Mouse (Mus musculus) lung, embryonic 14.5 days (tissue): ENCODE results near the gene Ppp1r21. TPM values are rescaled to one million over a fixed set of nuclear protein-coding genes. Genes with fewer than 3 reads are reported as not detected.

Experiments used
- ATAC-seq: fragments of 200-750 bp; cut with Nextera tagmentation; 2 replicates; pipeline ENCODE4 v1.8.0; 2017; ENCODE audit warnings: mild to moderate bottlenecking, moderate TSS enrichment, moderate library complexity; ENCODE audit not compliant: insufficient read depth
- DNase-seq: peaks from one replicate; pipeline ENCODE4 v3.0.0-alpha.2; 2015
- H3K27ac ChIP-seq: fragments of 300-500 bp; sonication (generic); 2 replicates; pipeline ENCODE4 v1.5.1; 2014; ENCODE audit warnings: low read depth, mild to moderate bottlenecking, moderate library complexity
- H3K27me3 ChIP-seq: fragments of 300-500 bp; sonication (generic); 2 replicates; pipeline ENCODE4 v1.6.1; 2014; ENCODE audit warnings: low read length, control low read depth; ENCODE audit not compliant: insufficient read depth
- H3K36me3 ChIP-seq: fragments of 300-500 bp; sonication (generic); 2 replicates; pipeline ENCODE4 v1.6.1; 2014; ENCODE audit warnings: control low read depth; ENCODE audit not compliant: insufficient read depth
- H3K4me1 ChIP-seq: fragments of 300-500 bp; sonication (generic); 2 replicates; pipeline ENCODE4 v1.6.1; 2014; ENCODE audit warnings: antibody characterized with exemption, control low read depth; ENCODE audit not compliant: insufficient read depth
- H3K4me2 ChIP-seq: fragments of 300-500 bp; sonication (generic); 2 replicates; pipeline ENCODE4 v1.6.1; 2014; ENCODE audit warnings: mild to moderate bottlenecking
- H3K4me3 ChIP-seq: fragments of 300-500 bp; sonication (generic); 2 replicates; pipeline ENCODE4 v1.5.1; 2014; ENCODE audit warnings: low read depth, low read length
- H3K9ac ChIP-seq: fragments of 300-500 bp; sonication (generic); 2 replicates; pipeline ENCODE4 v1.6.1; 2014
- H3K9me3 ChIP-seq: fragments of 300-500 bp; sonication (generic); 2 replicates; pipeline ENCODE4 v1.6.1; 2016; ENCODE audit warnings: low read depth, low read length, control low read depth
- CTCF ChIP-seq: IDR thresholded peaks from 2 replicates; pipeline ENCODE4 v1.5.1; 2016; ENCODE audit warnings: antibody characterized with exemption, low read depth
- WGBS: fragments of 180-500 bp; shearing (Covaris S2); extraction: QIAGEN DNeasy Blood & Tissue Kit; methylation state at CpG from one replicate; pipeline ENCODE4 v1.1.7; 2014; 5-methylcytosine and 5-hydroxymethylcytosine counted together
- polyA plus RNA-seq: library from polyadenylated mRNA; unstranded; fragments of >200 nt; fragmentation: Nextera tagmentation; extraction: Ambion mirVana; gene quantifications from 2 replicates; pipeline ENCODE4 v1.2.1, GENCODE M21; 2014

Gene Ppp1r21
- polyA plus RNA-seq, 1 experiment from 2014 or later = 26.4 TPM

DNA sequence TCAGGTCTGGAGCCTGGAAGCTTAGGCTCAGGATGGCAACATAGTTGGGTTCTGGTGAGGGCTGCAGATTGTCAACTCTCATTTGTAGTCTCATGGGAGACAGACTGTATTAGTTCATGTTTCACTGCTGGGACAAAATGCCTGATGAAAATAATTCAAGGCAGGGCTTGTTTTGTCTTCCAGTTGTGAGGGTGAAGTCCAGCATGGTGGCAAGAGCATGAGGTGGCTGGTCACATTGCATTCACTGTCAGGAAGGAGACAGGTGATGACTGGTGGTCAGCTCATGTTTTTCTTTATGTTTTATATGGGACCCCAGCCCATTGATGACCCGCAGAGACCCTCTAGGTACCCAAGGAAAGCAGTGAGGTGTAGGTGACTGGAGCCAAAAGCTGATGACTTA is 92.8 kb downstream of the Ppp1r21 start:
- ATAC-seq (no peak), DNase-seq (no peak)
- Histone ChIP-seq H3K4me1 (peaks cover 28% of the 10 kb centered on the region), H3K4me3 (no peak overlapping the region), H3K9me3 (no peaks in the 10 kb centered on the region), H3K4me2 (no peak overlapping the region), H3K27me3 (no peaks in the 10 kb centered on the region), H3K27ac (no peak overlapping the region), H3K9ac (no peak overlapping the region), H3K36me3 (0 out of 2 replicates have a peak, but pooled peaks cover 8% of the 10 kb centered on the region)
- WGBS = 84% methylated on average over 1 of the region's 1 CpGs
- no peak for TF ChIP-seq CTCF

- H3K9me3 ChIP-seq = no peaks in the 10 kb centered on the region
- WGBS = 85% methylated on average over 4 of the region's 4 CpGs
- H3K4me1 ChIP-seq = peaks cover 33% of the 10 kb centered on the region
- H3K36me3 ChIP-seq = 0 out of 2 replicates have a peak, but pooled peaks cover 8% of the 10 kb centered on the region
- no peak for DNase-seq
- H3K4me2 ChIP-seq = no peak overlapping the region
- no peak overlapping the region for H3K27ac ChIP-seq
- no peak for TF ChIP-seq CTCF
- H3K9ac ChIP-seq = no peak overlapping the region
- no peak for ATAC-seq
- no peaks in the 10 kb centered on the region for H3K27me3 ChIP-seq
- H3K4me3 ChIP-seq = no peak overlapping the region
These were observed 94.5 kb downstream of the Ppp1r21 start for GRCm38 (mm10) chr17:88624386-88624785.

- Histone ChIP-seq H3K4me2 (no peak overlapping the region; the same call in 1 of the 2 replicates), H3K9ac (no peak overlapping the region), H3K27me3 (no peaks in the 10 kb centered on the region), H3K9me3 (no peaks in the 10 kb centered on the region), H3K4me1 (peaks cover 43% of the 10 kb centered on the region), H3K27ac (peak overlapping the region; percentile 99), H3K4me3 (no peak overlapping the region), H3K36me3 (0 out of 2 replicates have a peak, but pooled peaks cover 8% of the 10 kb centered on the region)
- 82% methylated on average over 13 of the region's 13 CpGs for WGBS
- no peak for DNase-seq
- ATAC-seq = no peak
- no peak for TF ChIP-seq CTCF
These were observed 95.4 kb downstream of the Ppp1r21 start for GRCm38 (mm10) chr17:88625350-88625749.

DNA sequence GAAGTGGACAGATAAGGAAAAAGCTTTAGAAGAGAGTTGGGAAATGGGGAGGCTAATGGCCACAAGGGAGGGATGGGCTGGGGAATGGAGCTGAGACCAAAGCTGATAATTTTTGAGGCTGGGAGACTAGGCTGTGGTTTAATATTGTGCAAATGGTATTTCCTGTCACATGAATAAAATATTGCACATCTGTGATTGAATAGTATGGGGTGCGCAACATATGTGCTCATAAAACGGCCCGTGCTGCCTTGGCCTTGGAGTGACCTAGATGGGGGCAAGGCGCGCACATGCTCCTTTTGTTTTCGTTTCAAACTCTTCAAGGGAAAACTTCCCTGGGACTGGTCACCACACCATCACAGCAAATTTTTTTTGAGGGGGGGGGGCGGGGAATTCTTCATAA is 96.0 kb downstream of the Ppp1r21 start:
- peak; percentile 12; the same call in 1 of the 2 replicates for ATAC-seq

DNA sequence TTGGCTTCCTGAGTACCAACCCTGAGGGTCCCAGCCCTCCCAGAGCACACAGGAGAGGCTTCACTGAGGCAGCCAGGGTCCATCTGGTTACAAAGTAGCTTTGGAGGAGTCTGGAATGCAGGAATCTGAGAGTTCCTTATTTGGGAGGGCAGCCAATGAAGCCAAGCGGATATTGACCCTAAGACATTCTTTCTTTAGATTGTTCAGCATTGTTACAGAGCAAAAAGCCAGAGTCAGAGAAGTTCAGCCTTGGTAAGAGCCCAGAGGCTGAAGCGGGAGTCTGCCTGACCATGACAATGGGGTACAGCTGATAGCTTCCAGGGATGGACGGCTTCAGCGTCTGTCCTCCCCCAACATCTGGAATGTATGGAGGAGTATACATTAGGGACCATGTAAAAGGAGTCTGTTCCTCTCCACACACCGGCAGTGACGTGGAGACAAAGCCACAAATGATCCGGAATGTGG is 96.5 kb downstream of the Ppp1r21 start:
- Histone ChIP-seq H3K36me3 (0 out of 2 replicates have a peak, but pooled peaks cover 2% of the 10 kb centered on the region), H3K27me3 (no peaks in the 10 kb centered on the region), H3K4me1 (peaks cover 43% of the 10 kb centered on the region), H3K27ac (peak overlapping the region; percentile 99), H3K9ac (peak overlapping the region; percentile 26; the same call in 1 of the 2 replicates), H3K4me2 (peak overlapping the region; percentile 56), H3K9me3 (no peaks in the 10 kb centered on the region), H3K4me3 (peak overlapping the region; percentile 10)
- no peak for TF ChIP-seq CTCF
- ATAC-seq (peak; percentile 45), DNase-seq (peak; percentile 86)
- 21% methylated on average over 7 of the region's 7 CpGs for WGBS

More for the DNA sequence above, 96.0 kb downstream of the Ppp1r21 start:
- 25% methylated on average over 7 of the region's 7 CpGs for WGBS
- Histone ChIP-seq H3K9ac (peak overlapping the region; percentile 26; the same call in 1 of the 2 replicates), H3K36me3 (0 out of 2 replicates have a peak, but pooled peaks cover 7% of the 10 kb centered on the region), H3K4me3 (no peak overlapping the region; the same call in 1 of the 2 replicates), H3K4me2 (peak overlapping the region; percentile 56), H3K27ac (peak overlapping the region; percentile 99), H3K4me1 (peaks cover 43% of the 10 kb centered on the region), H3K27me3 (no peaks in the 10 kb centered on the region), H3K9me3 (no peaks in the 10 kb centered on the region)
- no peak for TF ChIP-seq CTCF
- peak; percentile 62 for DNase-seq

DNA sequence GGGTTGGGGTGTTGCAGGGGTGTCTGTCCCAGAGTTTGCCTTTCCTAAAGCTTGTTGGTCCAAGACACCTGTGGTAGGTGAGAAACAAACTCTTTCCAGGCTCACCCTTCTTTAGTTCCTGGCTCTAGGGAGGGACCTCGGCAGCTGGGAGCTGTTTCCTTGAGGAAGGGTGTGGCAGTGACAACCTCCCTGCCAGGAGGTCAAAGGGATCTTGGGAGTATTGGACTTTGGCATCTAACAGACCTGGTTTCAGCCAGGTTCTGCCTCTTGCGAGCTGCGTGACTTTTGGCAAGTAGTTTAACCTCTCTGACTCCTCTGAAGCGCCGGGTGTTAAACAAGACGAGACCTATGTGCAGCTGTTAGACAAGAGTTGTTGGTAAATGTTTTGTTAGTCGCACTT is 97.2 kb downstream of the Ppp1r21 start:
- Histone ChIP-seq H3K9me3 (no peaks in the 10 kb centered on the region), H3K27ac (peak overlapping the region; percentile 99), H3K4me1 (peaks cover 43% of the 10 kb centered on the region), H3K27me3 (no peaks in the 10 kb centered on the region), H3K4me2 (peak overlapping the region; percentile 56), H3K36me3 (no peaks in the 10 kb centered on the region), H3K9ac (peak overlapping the region; percentile 26; the same call in 1 of the 2 replicates), H3K4me3 (peak overlapping the region; percentile 10; the same call in 1 of the 2 replicates)
- 38% methylated on average over 7 of the region's 7 CpGs for WGBS
- no peak for ATAC-seq
- no peak for TF ChIP-seq CTCF
- DNase-seq = peak; percentile 31

DNA sequence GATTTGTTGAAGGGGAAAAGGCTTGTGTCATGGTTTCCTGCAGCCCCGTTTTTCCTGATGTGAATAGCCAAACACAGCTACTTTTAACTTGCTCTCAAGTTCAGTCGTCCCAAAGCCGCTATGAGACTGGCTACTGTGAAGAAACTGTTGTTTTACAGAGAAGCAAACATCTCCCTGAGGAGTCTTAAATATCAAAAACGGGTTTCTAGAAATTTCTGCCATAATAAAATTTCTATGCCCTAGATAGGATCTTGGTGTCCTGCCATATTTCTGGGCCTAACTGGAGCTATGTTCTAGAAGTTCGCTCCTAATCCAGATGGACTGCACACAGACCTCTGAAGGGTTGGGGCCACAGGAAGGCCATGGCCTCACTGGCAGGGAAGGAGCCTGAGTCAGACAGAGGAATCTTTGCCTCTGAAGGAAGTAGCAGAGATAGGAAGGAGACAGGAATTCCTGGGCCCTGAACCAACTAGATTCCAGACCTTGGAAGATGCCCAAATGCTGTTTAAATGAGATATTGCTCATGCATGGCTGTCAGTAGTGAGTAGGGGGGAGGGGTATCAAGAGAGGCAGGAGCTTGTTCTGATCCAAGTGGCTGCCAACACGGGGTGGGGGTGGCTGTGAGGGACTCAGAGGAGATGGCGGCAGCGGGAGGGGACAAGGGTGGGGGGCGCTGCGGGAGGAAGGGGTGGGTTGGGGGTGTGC is 98.9 kb downstream of the Ppp1r21 start:
- H3K36me3 ChIP-seq = no peaks in the 10 kb centered on the region
- peak overlapping the region; percentile 56 for H3K4me2 ChIP-seq
- no peak overlapping the region for H3K4me3 ChIP-seq
- WGBS = 15% methylated on average over 10 of the region's 10 CpGs
- no peaks in the 10 kb centered on the region for H3K9me3 ChIP-seq
- no peak for TF ChIP-seq CTCF
- H3K9ac ChIP-seq = peak overlapping the region; percentile 34; the same call in 1 of the 2 replicates
- H3K4me1 ChIP-seq = peaks cover 43% of the 10 kb centered on the region
- peak; percentile 81 for ATAC-seq
- H3K27me3 ChIP-seq = no peaks in the 10 kb centered on the region
- peak; percentile 95 for DNase-seq
- peak overlapping the region; percentile 99 for H3K27ac ChIP-seq
